Mouse (Mus musculus) cerebellum, adult 18-20 months (tissue): ENCODE results near the gene Commd8.
"Not testable (repeated sequence)": the region's sequence is repeated elsewhere in the genome, so short reads cannot be mapped to it uniquely, and the experiment has no call there.

Experiments
- DNase-seq, 2 experiments: peaks; one replicate each; pipeline ENCODE4 v3.0.0; 2021

Gene Commd8

GRCm38 (mm10) chr5:72164386-72164785 is 3.6 kb downstream of the Commd8 start:
- no peak for DNase-seq

GRCm38 (mm10) chr5:72162855-72163254 is 5.1 kb downstream of the Commd8 start:
- no peak for DNase-seq

DNA sequence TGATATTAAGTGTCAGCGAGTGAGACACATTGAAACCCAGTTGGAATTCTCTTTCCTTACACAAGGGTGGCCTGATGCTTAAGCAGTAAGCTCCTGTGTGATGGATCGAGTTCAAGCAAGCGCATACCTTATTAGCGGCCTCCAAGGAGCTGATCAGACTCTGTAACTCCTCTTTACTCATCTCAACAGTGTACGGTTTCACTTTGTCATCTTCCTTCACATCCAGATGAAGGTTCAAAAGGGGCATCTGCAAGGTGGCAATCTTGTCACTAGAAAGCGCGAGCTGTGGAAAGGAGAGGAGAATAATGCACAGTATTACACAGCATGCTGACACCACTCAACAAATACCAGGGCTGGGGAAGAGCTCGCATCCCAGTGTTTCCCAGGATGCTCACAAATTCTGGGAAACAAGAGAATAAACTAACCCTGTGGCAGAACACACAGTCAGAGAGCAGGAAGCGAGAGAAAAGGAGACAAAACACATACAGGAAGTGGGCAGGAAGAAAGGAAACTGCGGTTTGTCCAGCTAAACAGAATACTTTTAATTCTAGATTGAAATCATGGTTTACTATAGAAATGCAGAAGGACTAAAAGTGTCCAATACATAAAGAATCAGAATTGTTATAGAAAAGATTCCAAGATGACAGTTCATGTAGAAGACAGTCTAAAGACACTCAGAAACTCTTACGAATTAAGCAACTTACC is 7.1 kb downstream of the Commd8 start:
- no peak for DNase-seq

DNA sequence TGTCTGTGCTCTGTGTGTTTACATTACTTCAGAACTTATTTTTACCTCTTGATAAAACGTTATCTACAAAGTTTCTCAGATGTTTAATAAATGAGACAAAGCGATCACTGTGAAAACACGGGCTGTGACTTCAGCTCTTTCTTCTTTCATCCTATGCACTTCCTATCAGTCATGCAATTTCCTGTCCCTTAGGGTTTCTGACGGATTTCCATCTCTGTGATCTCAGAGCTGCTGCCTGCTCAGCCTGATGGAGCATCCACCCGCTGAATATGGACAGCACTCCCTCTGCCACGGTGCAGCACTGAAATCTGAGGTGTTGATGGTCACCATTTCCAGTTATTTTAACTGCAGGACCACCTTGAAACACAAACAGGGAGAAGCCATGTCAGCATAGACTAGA is 8.5 kb downstream of the Commd8 start:
- DNase-seq, result no peak

DNA sequence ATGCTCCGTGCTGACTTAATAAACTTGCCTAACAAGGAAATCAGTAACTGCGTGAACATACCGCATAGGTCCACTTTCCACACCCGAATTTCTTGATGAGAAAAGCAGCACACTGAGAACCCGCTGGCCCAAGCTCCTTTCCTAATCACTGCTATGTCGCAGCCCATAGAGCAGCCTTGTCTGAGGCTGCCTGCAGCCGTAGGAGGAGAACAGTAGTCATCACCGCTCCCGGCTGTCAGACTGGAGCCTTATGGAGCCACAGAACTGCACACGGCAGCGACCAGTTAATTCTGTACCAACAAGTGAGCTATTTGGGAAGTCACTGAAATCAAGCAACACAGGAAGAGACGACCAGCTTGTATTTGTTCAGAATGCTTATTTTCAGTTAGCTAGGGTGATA is 9.3 kb downstream of the Commd8 start:
- DNase-seq, result no peak

DNA sequence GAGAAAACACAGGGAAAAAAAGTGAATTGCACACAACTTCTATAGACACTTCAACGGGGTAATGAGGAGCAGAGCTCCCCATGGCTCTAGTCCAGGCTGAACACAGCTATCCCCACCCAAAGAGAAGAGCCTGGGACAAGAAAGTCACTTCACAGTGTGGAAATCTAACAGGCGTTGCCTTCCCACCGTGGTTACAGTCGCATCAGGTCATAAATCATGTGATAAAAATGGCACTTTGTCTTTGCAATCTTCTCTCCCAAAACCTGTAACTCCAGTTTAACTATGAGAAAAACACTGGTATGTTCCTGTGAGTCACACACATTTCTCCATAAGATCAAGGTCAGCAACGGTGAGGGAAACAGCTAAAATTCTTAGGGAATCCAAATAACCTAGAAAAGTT is 11.4 kb downstream of the Commd8 start:
- no peak for DNase-seq

GRCm38 (mm10) chr5:72155686-72156085 is 12.3 kb downstream of the Commd8 start:
- DNase-seq, result not testable (repeated sequence)

DNA sequence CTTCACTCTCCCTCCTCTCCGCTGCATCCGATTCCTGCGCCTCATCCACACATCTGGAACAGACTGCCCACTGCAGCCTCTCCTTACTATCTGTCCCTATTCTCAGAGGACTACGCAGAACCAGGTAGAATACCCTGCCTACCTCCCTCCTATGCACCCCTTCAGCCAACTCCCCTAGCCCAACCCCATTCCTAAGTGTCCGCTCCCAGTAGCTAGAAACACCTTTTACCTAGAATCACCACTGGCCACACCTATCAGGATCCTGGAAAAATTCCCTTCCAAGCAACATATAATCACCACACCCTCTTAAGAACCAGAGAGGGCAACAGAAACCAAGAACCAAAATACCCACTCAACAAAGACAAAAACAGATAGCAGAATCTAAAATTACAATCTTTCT is 17.1 kb downstream of the Commd8 start:
- no peak for DNase-seq

DNA sequence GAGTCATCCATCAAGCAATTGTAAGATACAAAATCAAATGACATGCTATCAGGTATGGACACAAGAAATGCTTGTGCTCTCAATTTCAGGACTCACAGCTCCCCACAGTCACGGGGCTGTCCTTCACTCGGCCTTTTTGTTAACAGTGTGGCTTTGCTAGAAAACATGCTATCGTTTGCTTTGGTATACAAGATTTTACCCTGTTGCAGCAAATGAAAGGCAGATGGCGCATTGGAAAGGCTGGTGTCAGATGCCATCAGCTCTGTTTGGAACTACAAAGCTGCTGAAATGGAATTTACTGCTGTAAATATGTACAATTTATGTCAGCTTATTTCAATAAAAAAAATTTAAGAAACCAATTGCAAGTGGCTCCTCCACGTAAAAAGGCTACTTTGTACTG is 19.3 kb downstream of the Commd8 start:
- no peak for DNase-seq

GRCm38 (mm10) chr5:72139619-72140018 is 28.4 kb downstream of the Commd8 start:
- DNase-seq, result no peak

DNA sequence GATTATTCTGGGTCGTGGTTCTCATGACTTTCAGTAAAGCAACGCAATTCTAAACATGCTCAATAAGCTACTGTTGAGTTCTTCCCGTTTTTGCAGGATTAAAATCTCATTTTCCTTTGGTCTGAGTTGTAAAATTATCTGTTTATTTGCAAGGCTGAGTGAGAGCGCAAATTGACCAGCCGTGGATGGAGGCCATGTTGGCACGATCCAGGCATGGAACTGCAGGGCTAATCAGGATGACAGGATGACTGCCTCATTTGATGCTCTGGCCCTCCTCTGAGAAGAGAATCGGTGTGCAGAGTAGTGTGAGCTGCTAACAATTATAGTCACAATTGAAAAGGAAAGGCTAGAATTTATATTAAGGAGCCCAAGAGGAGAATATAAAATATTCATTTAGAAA is 29.7 kb downstream of the Commd8 start:
- no peak for DNase-seq

- no peak for DNase-seq
These were observed 34.1 kb downstream of the Commd8 start for GRCm38 (mm10) chr5:72133906-72134305.

- DNase-seq, result no peak
These were observed 41.3 kb downstream of the Commd8 start for GRCm38 (mm10) chr5:72126681-72127080.

GRCm38 (mm10) chr5:72122414-72123037 is 45.5 kb downstream of the Commd8 start:
- DNase-seq, result no peak
